Mouse (Mus musculus) stomach, embryonic 16.5 days (tissue): ENCODE measurements around the gene Sult1c2. TPM values are rescaled to one million over a fixed set of nuclear protein-coding genes. Genes with fewer than 3 reads are reported as not detected.
A peak's percentile ranks its signal among the peaks of the same experiment; 100 is the strongest.
"Not testable (repeated sequence)": the region's sequence is repeated elsewhere in the genome, so short reads cannot be mapped to it uniquely, and the experiment has no call there.

Experiments
- ATAC-seq: fragments of 200-750 bp; cut with Nextera tagmentation; 2 replicates; pipeline ENCODE4 v1.8.0; 2017; ENCODE audit warnings: moderate number of reproducible peaks, moderate TSS enrichment; ENCODE audit not compliant: insufficient read depth, low FRiP score
- H3K27ac ChIP-seq: fragments of 300-500 bp; sonication (generic); 2 replicates; pipeline ENCODE4 v1.5.1; 2014; ENCODE audit warnings: low read length
- H3K27me3 ChIP-seq: fragments of 300-500 bp; sonication (generic); 2 replicates; pipeline ENCODE4 v1.6.1; 2014; ENCODE audit warnings: low read length, control low read depth, mixed read lengths; ENCODE audit not compliant: control insufficient read depth, insufficient read depth
- H3K36me3 ChIP-seq: fragments of 300-500 bp; sonication (generic); 2 replicates; pipeline ENCODE4 v1.6.1; 2014; ENCODE audit warnings: low read length; ENCODE audit not compliant: control insufficient read depth, insufficient read depth
- H3K4me1 ChIP-seq: fragments of 300-500 bp; sonication (generic); 2 replicates; pipeline ENCODE4 v1.6.1; 2014; ENCODE audit warnings: low read length, control low read depth, mixed read lengths; ENCODE audit not compliant: control insufficient read depth, insufficient read depth
- H3K4me2 ChIP-seq: fragments of 300-500 bp; sonication (generic); 2 replicates; pipeline ENCODE4 v1.6.1; 2014; ENCODE audit warnings: low read depth, low read length, mixed read lengths
- H3K4me3 ChIP-seq: fragments of 300-500 bp; sonication (generic); replicated peaks from 2 replicates; pipeline ENCODE4 v1.5.1; 2014; ENCODE audit warnings: mild to moderate bottlenecking, low read length
- H3K9ac ChIP-seq: fragments of 300-500 bp; sonication (generic); 2 replicates; pipeline ENCODE4 v1.6.1; 2014; ENCODE audit warnings: low read length
- H3K9me3 ChIP-seq: fragments of 300-500 bp; sonication (generic); replicated peaks from 2 replicates; pipeline ENCODE4 v1.6.1; 2016; ENCODE audit warnings: low read length, control low read depth; ENCODE audit not compliant: control insufficient read depth
- WGBS: fragments of 180-500 bp; shearing (Covaris S2); extraction: QIAGEN DNeasy Blood & Tissue Kit; methylation state at CpG from one replicate; pipeline ENCODE4 v1.1.7; 2014; 5-methylcytosine and 5-hydroxymethylcytosine counted together
- polyA plus RNA-seq: library from polyadenylated mRNA; unstranded; fragments of >200 nt; fragmentation: Nextera tagmentation; extraction: Ambion mirVana; gene quantifications from 2 replicates; pipeline ENCODE4 v1.2.1, GENCODE M21; 2015

The Sult1c2 gene
- polyA plus RNA-seq = 5.7 and 9.1 TPM in 2 replicates

GRCm38 (mm10) chr17:53846206-53846605 is at the start of gene Sult1c2:
TSS of gene Sult1c2 (minus strand) at chr17:53846339.
- Histone ChIP-seq H3K4me1 (no peaks in the 10 kb centered on the region), H3K4me2 (no peak within 1 kb of the TSS), H3K9me3 (no peaks in the 10 kb centered on the region), H3K27ac (peak within 1 kb of the TSS; percentile 14; the same call in 1 of the 2 replicates), H3K9ac (no peak within 1 kb of the TSS), H3K4me3 (no peak within 1 kb of the TSS), H3K27me3 (no peaks in the 10 kb centered on the region), H3K36me3 (no peaks in the 10 kb centered on the region)
- WGBS = 66% methylated on average over 4 of the region's 4 CpGs
- ATAC-seq = peak; percentile 69; the same call in 1 of the 2 replicates

- H3K4me2 ChIP-seq, H3K4me1 ChIP-seq, ATAC-seq, H3K9me3 ChIP-seq, H3K27me3 ChIP-seq, H3K4me3 ChIP-seq, H3K36me3 ChIP-seq, H3K27ac ChIP-seq, H3K9ac ChIP-seq: not testable (repeated sequence)
- 79% methylated on average over 7 of the region's 7 CpGs for WGBS
Measured at GRCm38 (mm10) chr17:53879006-53879675, 33.0 kb upstream of the Sult1c2 start.

GRCm38 (mm10) chr17:53874433-53874832 is 28.3 kb upstream of the Sult1c2 start:
- ATAC-seq = no peak

GRCm38 (mm10) chr17:53872192-53872591 is 26.1 kb upstream of the Sult1c2 start:
- H3K27ac ChIP-seq = no peak overlapping the region

More at GRCm38 (mm10) chr17:53874433-53874832, 28.3 kb upstream of the Sult1c2 start:
- no peaks in the 10 kb centered on the region for H3K27me3 ChIP-seq
- no peaks in the 10 kb centered on the region for H3K4me1 ChIP-seq
- H3K27ac ChIP-seq = no peak overlapping the region
- H3K36me3 ChIP-seq = no peaks in the 10 kb centered on the region
- H3K9ac ChIP-seq = no peak overlapping the region
- H3K4me2 ChIP-seq = no peak overlapping the region
- H3K9me3 ChIP-seq = no peaks in the 10 kb centered on the region
- 70% methylated on average over 2 of the region's 2 CpGs for WGBS
- no peak overlapping the region for H3K4me3 ChIP-seq

GRCm38 (mm10) chr17:53869931-53870330 is 23.8 kb upstream of the Sult1c2 start:
- no peak overlapping the region for H3K9ac ChIP-seq
- no peaks in the 10 kb centered on the region for H3K36me3 ChIP-seq

More at GRCm38 (mm10) chr17:53872192-53872591, 26.1 kb upstream of the Sult1c2 start:
- Histone ChIP-seq H3K4me1 (no peaks in the 10 kb centered on the region), H3K9ac (no peak overlapping the region), H3K9me3 (no peaks in the 10 kb centered on the region), H3K4me3 (no peak overlapping the region), H3K36me3 (no peaks in the 10 kb centered on the region), H3K27me3 (no peaks in the 10 kb centered on the region), H3K4me2 (no peak overlapping the region)
- no peak for ATAC-seq
- 69% methylated on average over 3 of the region's 3 CpGs for WGBS

GRCm38 (mm10) chr17:53865260-53865955 is 19.3 kb upstream of the Sult1c2 start:
- H3K36me3 ChIP-seq = no peaks in the 10 kb centered on the region
- no peak overlapping the region for H3K4me2 ChIP-seq
- no peak overlapping the region for H3K9ac ChIP-seq
- H3K4me3 ChIP-seq = no peak overlapping the region
- no peaks in the 10 kb centered on the region for H3K27me3 ChIP-seq
- H3K4me1 ChIP-seq = no peaks in the 10 kb centered on the region
- ATAC-seq = peak; percentile 44; the same call in 1 of the 2 replicates
- H3K27ac ChIP-seq = peak overlapping the region; percentile 7; the same call in 1 of the 2 replicates
- WGBS = 72% methylated on average over 6 of the region's 6 CpGs
- no peaks in the 10 kb centered on the region for H3K9me3 ChIP-seq

More at GRCm38 (mm10) chr17:53869931-53870330, 23.8 kb upstream of the Sult1c2 start:
- no peaks in the 10 kb centered on the region for H3K9me3 ChIP-seq
- H3K27ac ChIP-seq = no peak overlapping the region
- no peak overlapping the region for H3K4me3 ChIP-seq
- H3K4me1 ChIP-seq = no peaks in the 10 kb centered on the region
- no peak for ATAC-seq
- H3K27me3 ChIP-seq = no peaks in the 10 kb centered on the region
- H3K4me2 ChIP-seq = no peak overlapping the region

- no peak overlapping the region for H3K4me2 ChIP-seq
- H3K36me3 ChIP-seq = no peaks in the 10 kb centered on the region
- H3K4me1 ChIP-seq = no peaks in the 10 kb centered on the region
- H3K27ac ChIP-seq = no peak overlapping the region
- H3K4me3 ChIP-seq = no peak overlapping the region
- H3K27me3 ChIP-seq = no peaks in the 10 kb centered on the region
- no peak for ATAC-seq
- no peak overlapping the region for H3K9ac ChIP-seq
- H3K9me3 ChIP-seq = no peaks in the 10 kb centered on the region
Measured at GRCm38 (mm10) chr17:53860548-53860947, 14.4 kb upstream of the Sult1c2 start.

- Histone ChIP-seq H3K4me2 (no peak overlapping the region), H3K27me3 (no peaks in the 10 kb centered on the region), H3K27ac (no peak overlapping the region), H3K36me3 (no peaks in the 10 kb centered on the region), H3K9me3 (no peaks in the 10 kb centered on the region), H3K4me3 (no peak overlapping the region), H3K4me1 (no peaks in the 10 kb centered on the region), H3K9ac (no peak overlapping the region)
- 83% methylated on average over 3 of the region's 3 CpGs for WGBS
- no peak for ATAC-seq
Measured at GRCm38 (mm10) chr17:53854992-53855391, 8.9 kb upstream of the Sult1c2 start.

- Histone ChIP-seq H3K27ac (peak overlapping the region; percentile 14; the same call in 1 of the 2 replicates), H3K27me3 (no peaks in the 10 kb centered on the region)
- 60% methylated on average over 7 of the region's 7 CpGs for WGBS
Measured at GRCm38 (mm10) chr17:53845796-53846195, 343 bp downstream of the Sult1c2 start.

More at GRCm38 (mm10) chr17:53845796-53846195, 343 bp downstream of the Sult1c2 start:
- H3K4me1 ChIP-seq = no peaks in the 10 kb centered on the region
- H3K9ac ChIP-seq = no peak overlapping the region
- H3K9me3 ChIP-seq = no peaks in the 10 kb centered on the region
- peak; percentile 90 for ATAC-seq
- H3K36me3 ChIP-seq = no peaks in the 10 kb centered on the region
- H3K4me3 ChIP-seq = no peak overlapping the region
- H3K4me2 ChIP-seq = no peak overlapping the region
